ENCODE assay signal across 8 mouse cellular contexts in the genomic region with DNA sequence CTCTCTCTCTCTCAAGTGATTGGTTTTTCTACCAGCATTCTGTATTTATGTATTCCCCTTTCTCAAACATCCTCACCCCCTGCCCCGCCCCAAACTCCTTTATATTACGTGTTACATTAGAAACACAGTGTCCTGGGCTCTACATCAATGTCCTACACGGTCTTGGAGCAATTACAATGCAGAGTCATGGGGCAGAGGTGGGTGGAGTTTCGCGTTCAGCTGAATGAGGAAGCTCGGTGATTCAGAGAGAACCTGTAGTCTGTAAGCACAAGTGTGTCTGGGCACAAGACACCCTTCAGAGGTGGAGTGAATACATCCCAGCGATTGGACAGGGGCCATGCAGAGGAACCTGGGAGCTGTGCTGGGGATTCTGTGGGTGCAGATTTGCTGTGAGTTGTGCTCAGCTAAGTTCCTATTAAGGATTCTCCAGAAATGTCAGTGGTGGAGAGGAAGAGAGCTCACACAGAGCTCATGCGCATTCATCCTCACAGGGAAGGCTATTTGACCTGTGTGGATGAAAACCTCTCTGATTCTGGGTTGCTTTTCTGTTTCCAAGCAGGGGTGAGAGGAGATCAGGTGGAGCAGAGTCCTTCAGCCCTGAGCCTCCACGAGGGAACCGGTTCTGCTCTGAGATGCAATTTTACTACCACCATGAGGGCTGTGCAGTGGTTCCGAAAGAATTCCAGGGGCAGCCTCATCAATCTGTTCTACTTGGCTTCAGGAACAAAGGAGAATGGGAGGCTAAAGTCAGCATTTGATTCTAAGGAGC.
DNase-seq lines count a peak whose midpoint lies in the region; ATAC-seq and TF ChIP-seq lines count a peak whose summit lies in the region.
"Not testable (repeated sequence)": the region's sequence is repeated elsewhere in the genome, so short reads cannot be mapped to it uniquely, and the experiment has no call there.

No protein-coding gene starts in this region.

- H3K27me3 ChIP-seq in forebrain, postnatal 0 days (ENCODE audit: insufficient read depth, low read length); hindbrain, embryonic 14.5 days (ENCODE audit: control insufficient read depth, insufficient read depth, low read length); hindbrain, postnatal 0 days (ENCODE audit: insufficient read depth, low read length); midbrain, embryonic 15.5 days (replicated peaks); neural tube, embryonic 13.5 days: not testable (repeated sequence)

- not testable (repeated sequence) for H3K27ac ChIP-seq in forebrain, postnatal 0 days (ENCODE audit: low read depth, low read length); hindbrain, embryonic 14.5 days; hindbrain, postnatal 0 days; midbrain, embryonic 15.5 days; neural tube, embryonic 13.5 days (replicated peaks)

- DNase-seq in forebrain, postnatal 0 days; hindbrain, embryonic 14.5 days (ENCODE audit: low spot score); hindbrain, postnatal 0 days (ENCODE audit: low spot score): not testable (repeated sequence)

- H3K9me3 ChIP-seq in forebrain, postnatal 0 days (ENCODE audit: low read length); hindbrain, embryonic 14.5 days (ENCODE audit: control insufficient read depth, low read length); hindbrain, postnatal 0 days (ENCODE audit: low read length); midbrain, embryonic 15.5 days; neural tube, embryonic 13.5 days: not testable (repeated sequence)

- H3K4me2 ChIP-seq in forebrain, postnatal 0 days (ENCODE audit: low read depth); hindbrain, embryonic 14.5 days (replicated peaks); hindbrain, postnatal 0 days (ENCODE audit: low read depth, low read length); midbrain, embryonic 15.5 days; neural tube, embryonic 13.5 days: not testable (repeated sequence)

- H3K4me1 ChIP-seq in forebrain, postnatal 0 days (ENCODE audit: insufficient read depth); hindbrain, embryonic 14.5 days (replicated peaks; ENCODE audit: control insufficient read depth, insufficient read depth, low read length); hindbrain, postnatal 0 days (ENCODE audit: insufficient read depth, low read length); midbrain, embryonic 15.5 days; neural tube, embryonic 13.5 days (replicated peaks): not testable (repeated sequence)

- peak; percentile 70 for ATAC-seq in common myeloid progenitor, adult 5-6 weeks (replicated peaks; ENCODE audit: low read depth, poor library complexity, severe bottlenecking)
- peak; percentile 51 for ATAC-seq in forebrain, postnatal 0 days
- ATAC-seq in hematopoietic stem cell, adult 5-6 weeks (replicated peaks in 1 of 2; ENCODE audit: insufficient read depth in 1 of 2, low FRiP score in 2 of 2, low TSS enrichment in 1 of 2, low read depth in 1 of 2, poor library complexity in 2 of 2, severe bottlenecking in 2 of 2), result peak; percentile 80 to 81
- ATAC-seq in hindbrain, embryonic 14.5 days (ENCODE audit: low FRiP score), result peak; percentile 38
- peak; percentile 64 for ATAC-seq in hindbrain, postnatal 0 days
- peak; percentile 81 for ATAC-seq in megakaryocyte-erythroid progenitor cell, adult 5-6 weeks (replicated peaks; ENCODE audit: low FRiP score, low TSS enrichment, poor library complexity, severe bottlenecking)
- peak; percentile 80 for ATAC-seq in midbrain, embryonic 15.5 days (replicated peaks)
- peak; percentile 3; the same call in 1 of the 2 replicates for ATAC-seq in neural tube, embryonic 13.5 days (ENCODE audit: low read depth)

- H3K36me3 ChIP-seq in forebrain, postnatal 0 days (ENCODE audit: insufficient read depth); hindbrain, embryonic 14.5 days (replicated peaks; ENCODE audit: control insufficient read depth, insufficient read depth); hindbrain, postnatal 0 days (ENCODE audit: insufficient read depth, low read length); midbrain, embryonic 15.5 days (replicated peaks); neural tube, embryonic 13.5 days: not testable (repeated sequence)

- no CpG with 5 or more reads among the region's 11 CpGs for WGBS in forebrain, postnatal 0 days
- WGBS in hindbrain, embryonic 14.5 days, result no CpG with 5 or more reads among the region's 11 CpGs
- WGBS in hindbrain, postnatal 0 days, result no CpG with 5 or more reads among the region's 11 CpGs
- WGBS in midbrain, embryonic 15.5 days, result no CpG with 5 or more reads among the region's 11 CpGs
- WGBS in neural tube, embryonic 13.5 days, result no CpG with 5 or more reads among the region's 11 CpGs

- H3K4me3 ChIP-seq in forebrain, postnatal 0 days (ENCODE audit: low read depth, low read length); hindbrain, embryonic 14.5 days (replicated peaks; ENCODE audit: low read length); hindbrain, postnatal 0 days (ENCODE audit: low read length); midbrain, embryonic 15.5 days; neural tube, embryonic 13.5 days: not testable (repeated sequence)

- not testable (repeated sequence) for TF ChIP-seq CTCF in forebrain, postnatal 0 days (IDR thresholded peaks at IDR 0.05; ENCODE audit: low read depth); hindbrain, postnatal 0 days (IDR thresholded peaks at IDR 0.05; ENCODE audit: low read depth)

- not testable (repeated sequence) for H3K9ac ChIP-seq in forebrain, postnatal 0 days; hindbrain, embryonic 14.5 days; hindbrain, postnatal 0 days (replicated peaks; ENCODE audit: low read length); midbrain, embryonic 15.5 days; neural tube, embryonic 13.5 days

Comparison
In these comparisons a context has a peak if more than half of its experiments do, and no peak if none do; other contexts are left out.
1. ATAC-seq: peak in every context shown above with its lines; median percentile 81 in megakaryocyte-erythroid progenitor cell, adult 5-6 weeks; 80 in hematopoietic stem cell, adult 5-6 weeks; 80 in midbrain, embryonic 15.5 days; 70 in common myeloid progenitor, adult 5-6 weeks; 64 in hindbrain, postnatal 0 days; 51 in forebrain, postnatal 0 days; 38 in hindbrain, embryonic 14.5 days; 3 in neural tube, embryonic 13.5 days.